In genomic region chr17:15882803-15883202, GRCm38 (mm10) we compare ENCODE assay signal across 22 mouse cellular contexts. TPM values are rescaled to one million over a fixed set of nuclear protein-coding genes. Genes with fewer than 3 reads are reported as not detected.
DNase-seq lines count a peak whose midpoint lies in the region; ATAC-seq and TF ChIP-seq lines count a peak whose summit lies in the region.
"Had no signal": no experiment of that assay in that cellular context is flagged by ENCODE, and none has a peak within 500 bp of the region (broad histone marks: within the 10 kb centered on the region; RNA-seq: fewer than 3 reads in every experiment).

No protein-coding gene starts in this region.

- no peaks in the 10 kb centered on the region for H3K9me3 ChIP-seq in forebrain, postnatal 0 days (ENCODE audit: low read length)
- no peaks in the 10 kb centered on the region for H3K9me3 ChIP-seq in forebrain, embryonic 16.5 days (ENCODE audit: control insufficient read depth, low read length)
- H3K9me3 ChIP-seq in lung, embryonic 16.5 days (ENCODE audit: control insufficient read depth, low read length), result no peaks in the 10 kb centered on the region
- H3K9me3 ChIP-seq in midbrain, embryonic 16.5 days (replicated peaks; ENCODE audit: control insufficient read depth, low read length, poor library complexity, severe bottlenecking), result no peaks in the 10 kb centered on the region
- H3K9me3 ChIP-seq in midbrain, embryonic 11.5 days (ENCODE audit: control insufficient read depth, low read length), result no peaks in the 10 kb centered on the region
- H3K9me3 ChIP-seq: embryonic facial prominence, embryonic 12.5 days; forebrain, embryonic 15.5 days; G1E; heart, embryonic 13.5 days had no signal

- H3K4me2 ChIP-seq in forebrain, postnatal 0 days (ENCODE audit: low read depth), result no peak overlapping the region
- H3K4me2 ChIP-seq in forebrain, embryonic 16.5 days (ENCODE audit: low read length), result no peak overlapping the region
- H3K4me2 ChIP-seq in lung, embryonic 16.5 days (ENCODE audit: low read depth, low read length), result peak overlapping the region; percentile 7; the same call in 1 of the 2 replicates
- peak overlapping the region; percentile 10 for H3K4me2 ChIP-seq in midbrain, embryonic 16.5 days (ENCODE audit: low read length)
- no peak overlapping the region for H3K4me2 ChIP-seq in midbrain, embryonic 11.5 days
- H3K4me2 ChIP-seq: embryonic facial prominence, embryonic 12.5 days; forebrain, embryonic 15.5 days; heart, embryonic 13.5 days had no signal

- no peak for TF ChIP-seq CTCF in forebrain, postnatal 0 days (IDR thresholded peaks at IDR 0.05; ENCODE audit: low read depth)

- H3K27ac ChIP-seq in forebrain, postnatal 0 days (ENCODE audit: low read depth, low read length), result no peak overlapping the region
- no peak overlapping the region for H3K27ac ChIP-seq in forebrain, embryonic 16.5 days (ENCODE audit: low read length)
- peak overlapping the region; percentile 16; the same call in 1 of the 2 replicates for H3K27ac ChIP-seq in lung, embryonic 16.5 days (ENCODE audit: low read length)
- H3K27ac ChIP-seq in midbrain, embryonic 16.5 days (ENCODE audit: low read length), result peak overlapping the region; percentile 35; the same call in 1 of the 2 replicates
- no peak overlapping the region for H3K27ac ChIP-seq in midbrain, embryonic 11.5 days (ENCODE audit: low read depth, low read length)
- H3K27ac ChIP-seq: embryonic facial prominence, embryonic 12.5 days; forebrain, embryonic 15.5 days; heart, embryonic 13.5 days had no signal

- DNase-seq in forebrain, postnatal 0 days, result no peak
- no peak for DNase-seq in lung, adult 18-20 months
- no peak for DNase-seq in midbrain, embryonic 11.5 days (ENCODE audit: low spot score, missing footprints)
- no peak for DNase-seq in gastrocnemius, adult 18-20 months (ENCODE audit: low spot score)
- DNase-seq: adrenal gland, adult 8-10 months; adrenal gland, postnatal 36 days; B cell, adult 2 months; cerebellum, adult 11 months; cerebellum, adult 8-10 months; cerebellum, postnatal 14 days; gastrocnemius, postnatal 36 days; heart, adult 11 months; heart, postnatal 36 days had no signal

- no peak overlapping the region for H3K9ac ChIP-seq in forebrain, postnatal 0 days
- no peak overlapping the region for H3K9ac ChIP-seq in forebrain, embryonic 16.5 days (replicated peaks; ENCODE audit: low read depth, low read length)
- no peak overlapping the region for H3K9ac ChIP-seq in lung, embryonic 16.5 days (ENCODE audit: low read length)
- no peak overlapping the region for H3K9ac ChIP-seq in midbrain, embryonic 16.5 days (ENCODE audit: low read depth, low read length)
- no peak overlapping the region for H3K9ac ChIP-seq in midbrain, embryonic 11.5 days (ENCODE audit: low read length)
- H3K9ac ChIP-seq: embryonic facial prominence, embryonic 12.5 days; forebrain, embryonic 15.5 days; heart, embryonic 13.5 days had no signal

- H3K27me3 ChIP-seq in forebrain, postnatal 0 days (ENCODE audit: insufficient read depth, low read length), result no peaks in the 10 kb centered on the region
- no peaks in the 10 kb centered on the region for H3K27me3 ChIP-seq in forebrain, embryonic 16.5 days (replicated peaks; ENCODE audit: control insufficient read depth, insufficient read depth, low read length)
- H3K27me3 ChIP-seq in lung, embryonic 16.5 days (ENCODE audit: control insufficient read depth, insufficient read depth, low read depth, low read length), result no peaks in the 10 kb centered on the region
- no peaks in the 10 kb centered on the region for H3K27me3 ChIP-seq in midbrain, embryonic 16.5 days (ENCODE audit: control insufficient read depth, insufficient read depth, low read depth, low read length)
- no peaks in the 10 kb centered on the region for H3K27me3 ChIP-seq in midbrain, embryonic 11.5 days (ENCODE audit: control insufficient read depth, insufficient read depth, low read length)
- H3K27me3 ChIP-seq: embryonic facial prominence, embryonic 12.5 days; forebrain, embryonic 15.5 days; heart, embryonic 13.5 days had no signal

- H3K4me1 ChIP-seq in forebrain, postnatal 0 days (ENCODE audit: insufficient read depth), result no peaks in the 10 kb centered on the region
- no peaks in the 10 kb centered on the region for H3K4me1 ChIP-seq in forebrain, embryonic 16.5 days (replicated peaks; ENCODE audit: control insufficient read depth, insufficient read depth, low read length)
- H3K4me1 ChIP-seq in lung, embryonic 16.5 days (replicated peaks; ENCODE audit: control insufficient read depth, insufficient read depth, low read length), result peaks cover 2% of the 10 kb centered on the region; the same call in 1 of the 2 replicates
- H3K4me1 ChIP-seq in midbrain, embryonic 16.5 days (ENCODE audit: control insufficient read depth, insufficient read depth, low read length), result peaks cover 6% of the 10 kb centered on the region; the same call in 1 of the 2 replicates
- H3K4me1 ChIP-seq in midbrain, embryonic 11.5 days (ENCODE audit: control insufficient read depth, insufficient read depth, low read length), result no peaks in the 10 kb centered on the region
- H3K4me1 ChIP-seq: embryonic facial prominence, embryonic 12.5 days; forebrain, embryonic 15.5 days had no signal

- H3K36me3 ChIP-seq in forebrain, postnatal 0 days (ENCODE audit: insufficient read depth), result no peaks in the 10 kb centered on the region
- H3K36me3 ChIP-seq in forebrain, embryonic 16.5 days (ENCODE audit: control insufficient read depth, insufficient read depth), result no peaks in the 10 kb centered on the region
- H3K36me3 ChIP-seq in lung, embryonic 16.5 days (ENCODE audit: control insufficient read depth, insufficient read depth, low read length), result no peaks in the 10 kb centered on the region
- no peaks in the 10 kb centered on the region for H3K36me3 ChIP-seq in midbrain, embryonic 16.5 days (ENCODE audit: control insufficient read depth, insufficient read depth, low read length)
- no peaks in the 10 kb centered on the region for H3K36me3 ChIP-seq in midbrain, embryonic 11.5 days (ENCODE audit: control insufficient read depth, insufficient read depth, low read length)
- H3K36me3 ChIP-seq: embryonic facial prominence, embryonic 12.5 days; forebrain, embryonic 15.5 days; G1E; heart, embryonic 13.5 days had no signal

- peak; percentile 14; the same call in 1 of the 2 replicates for ATAC-seq in forebrain, postnatal 0 days
- no peak for ATAC-seq in forebrain, embryonic 16.5 days
- peak; percentile 68; the same call in 1 of the 2 replicates for ATAC-seq in lung, embryonic 16.5 days (ENCODE audit: low read depth)
- ATAC-seq in midbrain, embryonic 16.5 days, result peak; percentile 75; the same call in 1 of the 2 replicates
- ATAC-seq in midbrain, embryonic 11.5 days (ENCODE audit: low FRiP score), result no peak
- ATAC-seq: CD4-positive, CD25-positive, alpha-beta regulatory T cell, adult 4 months; forebrain, embryonic 15.5 days had no signal

- WGBS in forebrain, postnatal 0 days, result 69% methylated on average over 7 of the region's 7 CpGs
- WGBS in forebrain, embryonic 16.5 days, result 74% methylated on average over 7 of the region's 7 CpGs
- WGBS in lung, embryonic 16.5 days, result 28% methylated on average over 7 of the region's 7 CpGs
- 56% methylated on average over 7 of the region's 7 CpGs for WGBS in midbrain, embryonic 16.5 days
- WGBS in midbrain, embryonic 11.5 days, result 75% methylated on average over 7 of the region's 7 CpGs

- H3K4me3 ChIP-seq in forebrain, postnatal 0 days (ENCODE audit: low read depth, low read length), result no peak overlapping the region
- no peak overlapping the region for H3K4me3 ChIP-seq in forebrain, embryonic 16.5 days (replicated peaks; ENCODE audit: low read length)
- H3K4me3 ChIP-seq in lung, embryonic 16.5 days (ENCODE audit: low read length), result no peak overlapping the region
- H3K4me3 ChIP-seq in midbrain, embryonic 16.5 days (ENCODE audit: low read depth, low read length), result no peak overlapping the region
- no peak overlapping the region for H3K4me3 ChIP-seq in midbrain, embryonic 11.5 days (ENCODE audit: low read depth, low read length)
- H3K4me3 ChIP-seq: embryonic facial prominence, embryonic 12.5 days; forebrain, embryonic 15.5 days; heart, embryonic 13.5 days had no signal

RNA-seq across cellular contexts. Expression of gene Rgmb, which starts 52.0 kb away (rescaled TPM):
- total RNA-seq in forebrain, postnatal 0 days (2014; rRNA removed), result 64.7 and 81.4 TPM in 2 replicates
- polyA plus RNA-seq in forebrain, postnatal 0 days (2015; fragmentation: Nextera tagmentation; extraction: Ambion mirVana), result 40.6 and 48.1 TPM in 2 replicates
- polyA plus RNA-seq in forebrain, embryonic 16.5 days (2015; fragmentation: Nextera tagmentation; extraction: Ambion mirVana), result 43.0 and 48.7 TPM in 2 replicates
- polyA plus RNA-seq in lung, embryonic 16.5 days (2015; fragmentation: Nextera tagmentation; extraction: Ambion mirVana), result 10.5 and 12.4 TPM in 2 replicates
- polyA plus RNA-seq in midbrain, embryonic 16.5 days (2015; fragmentation: Nextera tagmentation; extraction: Ambion mirVana), result 56.8 and 57.1 TPM in 2 replicates
- polyA plus RNA-seq in midbrain, embryonic 11.5 days (2014; fragmentation: Nextera tagmentation; extraction: Ambion mirVana), result 72.6 and 73.0 TPM in 2 replicates
- total RNA-seq in gastrocnemius, adult 18-20 months (2021), result 10 to 100 TPM; 34.2 to 37.6 TPM
- total RNA-seq: common myeloid progenitor, adult 5-6 weeks had no signal
- polyA plus RNA-seq: G1E had no signal

Comparison
In these comparisons a context has a peak if more than half of its experiments do, and no peak if none do; other contexts are left out.
1. ATAC-seq: peak in forebrain, postnatal 0 days (single experiment), lung, embryonic 16.5 days (single experiment) and midbrain, embryonic 16.5 days (single experiment); none in forebrain, embryonic 16.5 days (single experiment) and midbrain, embryonic 11.5 days (single experiment).
2. H3K27ac ChIP-seq: peak in lung, embryonic 16.5 days (single experiment) and midbrain, embryonic 16.5 days (single experiment); none in forebrain, postnatal 0 days (single experiment), forebrain, embryonic 16.5 days (single experiment) and midbrain, embryonic 11.5 days (single experiment).
3. H3K4me2 ChIP-seq: peak in lung, embryonic 16.5 days (single experiment) and midbrain, embryonic 16.5 days (single experiment); none in forebrain, postnatal 0 days (single experiment), forebrain, embryonic 16.5 days (single experiment) and midbrain, embryonic 11.5 days (single experiment).